ENCODE assay signal across 8 mouse cellular contexts in genomic region chr16:33587283-33588127, GRCm38 (mm10).
DNase-seq lines count a peak whose midpoint lies in the region; ATAC-seq and TF ChIP-seq lines count a peak whose summit lies in the region.

No protein-coding gene starts in this region.

- H3K36me3 ChIP-seq in heart, embryonic 11.5 days (ENCODE audit: control insufficient read depth, insufficient read depth, low read length): no peaks in the 10 kb centered on the region
- no peaks in the 10 kb centered on the region for H3K36me3 ChIP-seq in intestine, postnatal 0 days (ENCODE audit: control insufficient read depth, insufficient read depth)

- H3K9ac ChIP-seq in heart, embryonic 11.5 days (ENCODE audit: low read depth, low read length): no peak overlapping the region
- H3K9ac ChIP-seq in intestine, postnatal 0 days (ENCODE audit: low read depth, low read length): no peak overlapping the region

- H3K4me2 ChIP-seq in heart, embryonic 11.5 days: no peak overlapping the region
- no peak overlapping the region for H3K4me2 ChIP-seq in intestine, postnatal 0 days (replicated peaks; ENCODE audit: low read depth)

- no peak overlapping the region for H3K4me3 ChIP-seq in heart, embryonic 11.5 days (ENCODE audit: low read depth, low read length)
- no peak overlapping the region for H3K4me3 ChIP-seq in intestine, postnatal 0 days (ENCODE audit: low read depth, low read length)

- no peaks in the 10 kb centered on the region for H3K27me3 ChIP-seq in heart, embryonic 11.5 days (ENCODE audit: control insufficient read depth, insufficient read depth, low read length)
- no peaks in the 10 kb centered on the region for H3K27me3 ChIP-seq in intestine, postnatal 0 days (replicated peaks; ENCODE audit: control insufficient read depth, insufficient read depth, low read length)

- DNase-seq in heart, adult 11 months: peak; percentile 99
- peak; percentile 57 for DNase-seq in gastrocnemius, postnatal 10 days
- peak; percentile 80 for DNase-seq in lung, postnatal 10 days
- no peak for DNase-seq in cerebellum, adult 11-12 months
- no peak for DNase-seq in natural killer cell, adult 2 months (ENCODE audit: low spot score in 2 of 2)

- 88% methylated on average over 16 of the region's 16 CpGs for WGBS in heart, embryonic 11.5 days (ENCODE audit: insufficient replicate concordance)
- WGBS in intestine, postnatal 0 days: 69% methylated on average over 16 of the region's 16 CpGs

- H3K9me3 ChIP-seq in heart, embryonic 11.5 days (replicated peaks; ENCODE audit: control insufficient read depth, low read length): no peaks in the 10 kb centered on the region
- no peaks in the 10 kb centered on the region for H3K9me3 ChIP-seq in intestine, postnatal 0 days (ENCODE audit: control insufficient read depth)

- H3K27ac ChIP-seq in heart, embryonic 11.5 days (ENCODE audit: low read depth, low read length): no peak overlapping the region
- H3K27ac ChIP-seq in intestine, postnatal 0 days (ENCODE audit: low read depth, low read length): peak overlapping the region; percentile 7; the same call in 1 of the 2 replicates

- peaks cover 32% of the 10 kb centered on the region for H3K4me1 ChIP-seq in heart, embryonic 11.5 days (ENCODE audit: control insufficient read depth, insufficient read depth, low read length)
- H3K4me1 ChIP-seq in intestine, postnatal 0 days (replicated peaks; ENCODE audit: control insufficient read depth, insufficient read depth, low read length): no peaks in the 10 kb centered on the region

- no peak for ATAC-seq in heart, embryonic 11.5 days (replicated peaks; ENCODE audit: insufficient number of reproducible peaks, low FRiP score, low TSS enrichment)
- no peak for ATAC-seq in intestine, postnatal 0 days
- no peak for ATAC-seq in megakaryocyte-erythroid progenitor cell, adult 5-6 weeks (replicated peaks; ENCODE audit: low FRiP score, low TSS enrichment, poor library complexity, severe bottlenecking)

- TF ChIP-seq CTCF in intestine, postnatal 0 days (IDR thresholded peaks at IDR 0.05; ENCODE audit: low read depth): no peak

Comparison
In these comparisons a context has a peak if more than half of its experiments do, and no peak if none do; other contexts are left out.
1. DNase-seq: peak in heart, adult 11 months (single experiment), gastrocnemius, postnatal 10 days (single experiment) and lung, postnatal 10 days (single experiment); none in cerebellum, adult 11-12 months (single experiment) and natural killer cell, adult 2 months (0 of 2).